Mouse (Mus musculus) megakaryocyte, embryonic 14.5 days (primary cell): Measurements from ENCODE around the gene Smyd3.

Source experiments
- FLI1 ChIP-seq: IDR thresholded peaks from 2 replicates; pipeline ENCODE4 v1.6.1; 2012; ENCODE audit warnings: low read length, inconsistent platforms, mixed read lengths
- GATA1 ChIP-seq: IDR thresholded peaks from 3 replicates; pipeline ENCODE4 v1.6.1; 2012; ENCODE audit warnings: mixed read lengths, low read length, inconsistent platforms, borderline replicate concordance

DNA sequence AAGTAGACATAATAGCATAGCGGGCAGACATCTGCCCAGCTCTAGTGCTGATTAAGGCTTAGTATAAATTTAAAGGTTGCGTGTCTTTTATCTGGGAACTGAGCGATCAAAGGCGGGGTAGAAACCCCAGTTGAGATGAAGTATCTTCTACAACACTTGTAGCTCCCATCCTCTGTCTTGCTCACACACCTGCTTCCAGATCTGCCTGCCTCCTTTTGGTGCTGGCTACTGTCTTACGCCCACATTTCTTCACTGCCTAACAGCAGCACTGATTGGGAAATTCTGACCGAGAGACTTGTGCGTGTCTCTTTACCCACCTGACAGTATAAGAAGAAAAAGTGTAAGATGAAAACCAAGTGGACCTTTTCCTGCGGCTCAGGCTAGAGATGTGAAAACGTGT is 240.5 kb downstream of the Smyd3 start:
- no peak for TF ChIP-seq GATA1
- no peak for TF ChIP-seq FLI1
